Mouse (Mus musculus): ENCODE measurements around the gene Cyp2b9. TPM values are rescaled to one million over a fixed set of nuclear protein-coding genes. Genes with fewer than 3 reads are reported as not detected.
"Not testable (repeated sequence)": the region's sequence is repeated elsewhere in the genome, so short reads cannot be mapped to it uniquely, and the experiment has no call there.

The Cyp2b9 gene
- polyA plus RNA-seq (2015; fragmentation: Nextera tagmentation; extraction: Ambion mirVana) = not detected in 2 replicates

GRCm38 (mm10) chr7:26173111-26173510 is at the start of gene Cyp2b9:
Gene Cyp2b9, plus strand, starts transcription at chr7:26173411.
- H3K4me2 ChIP-seq; ATAC-seq (ENCODE audit: low FRiP score); H3K27ac ChIP-seq (replicated peaks); H3K36me3 ChIP-seq; H3K27me3 ChIP-seq (replicated peaks); H3K4me1 ChIP-seq; H3K4me3 ChIP-seq (replicated peaks); H3K9me3 ChIP-seq (replicated peaks); H3K9ac ChIP-seq (replicated peaks): not testable (repeated sequence)
- WGBS = 70% methylated on average over 2 of the region's 3 CpGs

- H3K9me3 ChIP-seq (replicated peaks); H3K9ac ChIP-seq (replicated peaks); H3K27me3 ChIP-seq (replicated peaks); H3K4me3 ChIP-seq (replicated peaks); H3K4me2 ChIP-seq; H3K4me1 ChIP-seq; H3K36me3 ChIP-seq; ATAC-seq (ENCODE audit: low FRiP score); H3K27ac ChIP-seq (replicated peaks): not testable (repeated sequence)
- no CpG with 5 or more reads among the region's 2 CpGs for WGBS
These were observed 33.6 kb upstream of the Cyp2b9 start for GRCm38 (mm10) chr7:26139623-26140022.

GRCm38 (mm10) chr7:26143657-26144056 is 29.6 kb upstream of the Cyp2b9 start:
- 75% methylated on average over 1 of the region's 3 CpGs for WGBS

GRCm38 (mm10) chr7:26168765-26169536 is 4.3 kb upstream of the Cyp2b9 start:
- not testable (repeated sequence) for H3K4me3 ChIP-seq (replicated peaks); H3K9me3 ChIP-seq (replicated peaks); H3K9ac ChIP-seq (replicated peaks); H3K27me3 ChIP-seq (replicated peaks); H3K4me2 ChIP-seq; ATAC-seq (ENCODE audit: low FRiP score); H3K36me3 ChIP-seq; H3K27ac ChIP-seq (replicated peaks); H3K4me1 ChIP-seq
- WGBS = 82% methylated on average over 3 of the region's 3 CpGs

More at GRCm38 (mm10) chr7:26143657-26144056, 29.6 kb upstream of the Cyp2b9 start:
- H3K4me1 ChIP-seq; H3K9ac ChIP-seq (replicated peaks); H3K27ac ChIP-seq (replicated peaks); H3K27me3 ChIP-seq (replicated peaks); H3K4me3 ChIP-seq (replicated peaks); H3K36me3 ChIP-seq; H3K9me3 ChIP-seq (replicated peaks); H3K4me2 ChIP-seq; ATAC-seq (ENCODE audit: low FRiP score): not testable (repeated sequence)

GRCm38 (mm10) chr7:26201083-26201482 is 27.9 kb downstream of the Cyp2b9 start:
- WGBS = 28% methylated on average over 2 of the region's 2 CpGs
- no peak overlapping the region for H3K27ac ChIP-seq (replicated peaks)

GRCm38 (mm10) chr7:26260034-26260433 is 86.8 kb downstream of the Cyp2b9 start, which contains the start of gene Vmn1r184:
Gene Vmn1r184, plus strand, starts transcription at chr7:26260334.
- H3K27ac ChIP-seq (replicated peaks); H3K4me3 ChIP-seq (replicated peaks); ATAC-seq (ENCODE audit: low FRiP score); H3K9me3 ChIP-seq (replicated peaks); H3K9ac ChIP-seq (replicated peaks); H3K4me1 ChIP-seq; H3K4me2 ChIP-seq; H3K27me3 ChIP-seq (replicated peaks); H3K36me3 ChIP-seq: not testable (repeated sequence)
- 91% methylated on average over 1 of the region's 1 CpGs for WGBS

More at GRCm38 (mm10) chr7:26201083-26201482, 27.9 kb downstream of the Cyp2b9 start:
- Histone ChIP-seq H3K4me1 (no peaks in the 10 kb centered on the region), H3K4me3 (replicated peaks) (no peak overlapping the region), H3K9me3 (replicated peaks) (peaks cover 14% of the 10 kb centered on the region), H3K9ac (replicated peaks) (no peak overlapping the region), H3K4me2 (no peak overlapping the region), H3K36me3 (no peaks in the 10 kb centered on the region), H3K27me3 (replicated peaks) (no peaks in the 10 kb centered on the region)
- no peak for ATAC-seq (ENCODE audit: low FRiP score)

Other genes starting within 250 kb of the Cyp2b9 start
- gene Cyp2b13, start 111.9 kb upstream of the Cyp2b9 start, polyA plus RNA-seq (2015; fragmentation: Nextera tagmentation; extraction: Ambion mirVana) = not detected in 2 replicates
- gene Vmn1r184, start 86.9 kb downstream of the Cyp2b9 start, polyA plus RNA-seq (2015; fragmentation: Nextera tagmentation; extraction: Ambion mirVana) = not detected in 2 replicates
- gene Cyp2a4, start 133.8 kb downstream of the Cyp2b9 start, polyA plus RNA-seq (2015; fragmentation: Nextera tagmentation; extraction: Ambion mirVana) = not detected in 2 replicates
- gene Nlrp9c, start 230.3 kb downstream of the Cyp2b9 start, polyA plus RNA-seq (2015; fragmentation: Nextera tagmentation; extraction: Ambion mirVana) = not detected in 2 replicates